ENCODE assay signal across 10 mouse cellular contexts in the genomic region with DNA sequence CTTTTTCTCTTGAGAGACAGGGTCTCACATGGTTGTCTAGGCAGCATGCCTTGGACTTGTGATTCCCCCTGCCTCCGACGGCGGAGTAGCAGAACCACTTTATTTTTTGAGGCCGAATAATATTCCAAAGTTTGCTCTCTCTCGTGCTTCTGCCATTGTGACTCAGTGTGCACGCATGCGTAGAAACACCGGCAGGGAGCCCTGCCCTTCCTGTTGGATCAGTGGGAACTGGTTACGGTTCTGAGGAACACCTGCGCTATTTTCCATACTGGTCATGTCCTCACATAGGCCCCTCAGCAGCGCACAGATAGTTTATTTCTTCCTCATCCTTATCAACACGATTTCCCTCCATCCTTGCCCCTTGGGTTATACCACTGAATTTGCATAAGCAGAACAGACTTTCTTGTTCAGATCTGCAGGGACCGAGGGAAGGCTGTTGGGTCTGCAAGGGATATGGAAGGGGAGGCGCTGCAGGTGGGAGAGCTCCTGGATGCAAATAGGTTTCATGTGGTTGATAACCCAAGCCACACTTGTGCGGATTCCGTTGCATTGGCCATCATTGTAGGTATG.
DNase-seq lines count a peak whose midpoint lies in the region; ATAC-seq lines count a peak whose summit lies in the region.
"Had no signal": no experiment of that assay in that cellular context is flagged by ENCODE, and none has a peak within 500 bp of the region (broad histone marks: within the 10 kb centered on the region; RNA-seq: fewer than 3 reads in every experiment).

No protein-coding gene starts in this region.

- no peaks in the 10 kb centered on the region for H3K36me3 ChIP-seq in heart, embryonic 12.5 days
- H3K36me3 ChIP-seq in hindbrain, embryonic 13.5 days, result no peaks in the 10 kb centered on the region

- peak overlapping the region; percentile 57 for H3K4me2 ChIP-seq in heart, embryonic 12.5 days
- peak overlapping the region; percentile 34 for H3K4me2 ChIP-seq in hindbrain, embryonic 13.5 days

- WGBS in heart, embryonic 12.5 days, result 31% methylated on average over 16 of the region's 16 CpGs
- WGBS in hindbrain, embryonic 13.5 days, result 31% methylated on average over 16 of the region's 16 CpGs

- ATAC-seq in heart, embryonic 12.5 days (ENCODE audit: insufficient number of reproducible peaks, low FRiP score), result no peak
- ATAC-seq in hindbrain, embryonic 13.5 days (ENCODE audit: low FRiP score), result no peak
- ATAC-seq in megakaryocyte, adult 5-6 weeks (ENCODE audit: poor library complexity, severe bottlenecking), result peak; percentile 13; the same call in 1 of the 2 replicates

- peak overlapping the region; percentile 20 for H3K4me3 ChIP-seq in heart, embryonic 12.5 days
- H3K4me3 ChIP-seq in hindbrain, embryonic 13.5 days, result 0 out of 2 replicates have a peak overlapping the region, but pooled peaks have one; percentile 3

- H3K27me3 ChIP-seq in heart, embryonic 12.5 days (replicated peaks), result peaks cover 14% of the 10 kb centered on the region
- peaks cover 19% of the 10 kb centered on the region for H3K27me3 ChIP-seq in hindbrain, embryonic 13.5 days

- H3K9me3 ChIP-seq in heart, embryonic 12.5 days (replicated peaks), result no peaks in the 10 kb centered on the region
- H3K9me3 ChIP-seq in hindbrain, embryonic 13.5 days, result no peaks in the 10 kb centered on the region

- H3K9ac ChIP-seq in heart, embryonic 12.5 days, result no peak overlapping the region
- no peak overlapping the region for H3K9ac ChIP-seq in hindbrain, embryonic 13.5 days

- intact Hi-C loops in heart, postnatal 10 days (cut with DNase I), result no loop called here

- no peak overlapping the region for H3K27ac ChIP-seq in heart, embryonic 12.5 days (ENCODE audit: poor library complexity, severe bottlenecking)
- no peak overlapping the region for H3K27ac ChIP-seq in hindbrain, embryonic 13.5 days

- H3K4me1 ChIP-seq in heart, embryonic 12.5 days (replicated peaks), result peaks cover 11% of the 10 kb centered on the region; the same call in 1 of the 2 replicates
- H3K4me1 ChIP-seq in hindbrain, embryonic 13.5 days (replicated peaks), result 0 out of 2 replicates have a peak, but pooled peaks cover 3% of the 10 kb centered on the region

- DNase-seq in heart, postnatal 10 days, result no peak
- DNase-seq in MEL-GATA-1-ER (ENCODE audit: extremely low read depth, low read depth), result peak; percentile 58
- no peak for DNase-seq in gastrocnemius, postnatal 10 days
- DNase-seq in thymus, postnatal 4 days, result no peak
- DNase-seq in spleen, postnatal 10 days (ENCODE audit: low spot score in 2 of 2), result no peak
- DNase-seq: heart, postnatal 36 days; thymus, adult 18-20 months had no signal
